Mouse (Mus musculus): ENCODE data around the gene 9130008F23Rik.

Gene 9130008F23Rik

GRCm38 (mm10) chr17:40879924-40880691 is at the start of gene 9130008F23Rik:
9130008F23Rik (minus strand) TSS chr17:40880559.
- peak; percentile 39 to 56 for DNase-seq (ENCODE audit: low spot score in 2 of 2)

- DNase-seq (ENCODE audit: low spot score in 2 of 2): no peak
These were observed 35.1 kb upstream of the 9130008F23Rik start for GRCm38 (mm10) chr17:40915499-40915898.

GRCm38 (mm10) chr17:40914250-40914649 is 33.9 kb upstream of the 9130008F23Rik start, which contains the start of gene Glyatl3:
Glyatl3 (minus strand) TSS chr17:40914350.
- no peak for DNase-seq (ENCODE audit: low spot score in 2 of 2)

- DNase-seq (ENCODE audit: low spot score in 2 of 2): no peak
These were observed 24.4 kb upstream of the 9130008F23Rik start for GRCm38 (mm10) chr17:40904721-40905154.

GRCm38 (mm10) chr17:40904056-40904597 is 23.8 kb upstream of the 9130008F23Rik start:
- DNase-seq (ENCODE audit: low spot score in 2 of 2): no peak

- no peak for DNase-seq (ENCODE audit: low spot score in 2 of 2)
These were observed 23.0 kb upstream of the 9130008F23Rik start for GRCm38 (mm10) chr17:40903345-40903744.

GRCm38 (mm10) chr17:40899783-40900363 is 19.5 kb upstream of the 9130008F23Rik start:
- DNase-seq (ENCODE audit: low spot score in 2 of 2): no peak

- no peak for DNase-seq (ENCODE audit: low spot score in 2 of 2)
These were observed 16.5 kb upstream of the 9130008F23Rik start for GRCm38 (mm10) chr17:40896863-40897262.

GRCm38 (mm10) chr17:40887849-40888536 is 7.6 kb upstream of the 9130008F23Rik start:
- DNase-seq (ENCODE audit: low spot score in 2 of 2): no peak

GRCm38 (mm10) chr17:40885155-40885554 is 4.8 kb upstream of the 9130008F23Rik start:
- no peak for DNase-seq (ENCODE audit: low spot score in 2 of 2)

GRCm38 (mm10) chr17:40882172-40882571 is 1.8 kb upstream of the 9130008F23Rik start:
- DNase-seq (ENCODE audit: low spot score in 2 of 2): no peak

- DNase-seq (ENCODE audit: low spot score in 2 of 2): no peak
These were observed 833 bp downstream of the 9130008F23Rik start for GRCm38 (mm10) chr17:40879528-40879923.

- DNase-seq (ENCODE audit: low spot score in 2 of 2): no peak
These were observed 2.6 kb downstream of the 9130008F23Rik start for GRCm38 (mm10) chr17:40877741-40878140.

GRCm38 (mm10) chr17:40875568-40875967 is 4.8 kb downstream of the 9130008F23Rik start:
- DNase-seq (ENCODE audit: low spot score in 2 of 2): no peak

- no peak for DNase-seq (ENCODE audit: low spot score in 2 of 2)
These were observed 5.7 kb downstream of the 9130008F23Rik start for GRCm38 (mm10) chr17:40874701-40875100.

GRCm38 (mm10) chr17:40873582-40874011 is 6.8 kb downstream of the 9130008F23Rik start:
- no peak for DNase-seq (ENCODE audit: low spot score in 2 of 2)

- DNase-seq (ENCODE audit: low spot score in 2 of 2): no peak
These were observed 7.7 kb downstream of the 9130008F23Rik start for GRCm38 (mm10) chr17:40872626-40873025.

GRCm38 (mm10) chr17:40868952-40869747 is 11.2 kb downstream of the 9130008F23Rik start:
- DNase-seq (ENCODE audit: low spot score in 2 of 2): no peak

GRCm38 (mm10) chr17:40855065-40855464 is 25.3 kb downstream of the 9130008F23Rik start:
- DNase-seq (ENCODE audit: low spot score in 2 of 2): peak in 1 of 2 experiments; percentile 22

GRCm38 (mm10) chr17:40837308-40837707 is 43.1 kb downstream of the 9130008F23Rik start:
- DNase-seq (ENCODE audit: low spot score in 2 of 2): no peak

- no peak for DNase-seq (ENCODE audit: low spot score in 2 of 2)
These were observed 48.5 kb downstream of the 9130008F23Rik start for GRCm38 (mm10) chr17:40831870-40832269.

Data from spleen, postnatal 10 days (tissue).